Mouse (Mus musculus) thymus, adult 2 months (tissue): Measurements from ENCODE around the gene Tshz3. TPM values are rescaled to one million over a fixed set of nuclear protein-coding genes. Genes with fewer than 3 reads are reported as not detected.

Experiments
- DNase-seq: peaks from one replicate; pipeline ENCODE4 v3.0.0; 2021
- H3K27ac ChIP-seq: fragments of 200-500 bp; 2 replicates; pipeline ENCODE4 v1.5.1; 2012; ENCODE audit warnings: low read length, control low read depth; ENCODE audit not compliant: control insufficient read depth, insufficient read depth
- H3K27me3 ChIP-seq: fragments of 200-500 bp; 2 replicates; pipeline ENCODE4 v1.6.1; 2012; ENCODE audit warnings: mild to moderate bottlenecking, low read length, moderate library complexity, mixed read lengths; ENCODE audit not compliant: control insufficient read depth, insufficient read depth
- H3K36me3 ChIP-seq: fragments of 200-500 bp; 2 replicates; pipeline ENCODE4 v1.6.1; 2012; ENCODE audit warnings: mild to moderate bottlenecking, low read length, moderate library complexity; ENCODE audit not compliant: control insufficient read depth, insufficient read depth
- H3K4me1 ChIP-seq: fragments of 200-500 bp; replicated peaks from 2 replicates; pipeline ENCODE4 v1.6.1; 2012; ENCODE audit warnings: low read length; ENCODE audit not compliant: control insufficient read depth, insufficient read depth
- H3K4me3 ChIP-seq: fragments of 200-500 bp; 2 replicates; pipeline ENCODE4 v1.5.1; 2012; ENCODE audit warnings: mild to moderate bottlenecking, low read length, control low read depth, moderate library complexity; ENCODE audit not compliant: control insufficient read depth, insufficient read depth
- CTCF ChIP-seq: fragments of 200-500 bp; IDR thresholded peaks from 2 replicates; pipeline ENCODE4 v1.5.1; 2012; ENCODE audit warnings: mild to moderate bottlenecking, control low read depth, low read length, moderate library complexity, borderline replicate concordance; ENCODE audit not compliant: control insufficient read depth, poor library complexity, insufficient read depth; ENCODE audit errors: extremely low read depth
- POLR2A ChIP-seq: fragments of 200-500 bp; IDR thresholded peaks from 2 replicates; pipeline ENCODE4 v1.6.1; 2012; ENCODE audit warnings: mild to moderate bottlenecking, low read length, control low read depth, moderate library complexity; ENCODE audit not compliant: control insufficient read depth, poor library complexity, insufficient read depth; ENCODE audit errors: extremely low read depth
- WGBS: fragments of 180-500 bp; shearing (Covaris S2); methylation state at CpG from one replicate; pipeline ENCODE4 v1.1.7; 2018; 5-methylcytosine and 5-hydroxymethylcytosine counted together
- polyA plus RNA-seq: library from polyadenylated mRNA; depleted of rRNA; stranded (reverse); fragments of >200 nt; gene quantifications from 2 replicates; pipeline ENCODE4 v1.2.3, GENCODE M21; 2012

Tshz3 gene
- polyA plus RNA-seq, 1 experiment: 0.44 TPM

DNA sequence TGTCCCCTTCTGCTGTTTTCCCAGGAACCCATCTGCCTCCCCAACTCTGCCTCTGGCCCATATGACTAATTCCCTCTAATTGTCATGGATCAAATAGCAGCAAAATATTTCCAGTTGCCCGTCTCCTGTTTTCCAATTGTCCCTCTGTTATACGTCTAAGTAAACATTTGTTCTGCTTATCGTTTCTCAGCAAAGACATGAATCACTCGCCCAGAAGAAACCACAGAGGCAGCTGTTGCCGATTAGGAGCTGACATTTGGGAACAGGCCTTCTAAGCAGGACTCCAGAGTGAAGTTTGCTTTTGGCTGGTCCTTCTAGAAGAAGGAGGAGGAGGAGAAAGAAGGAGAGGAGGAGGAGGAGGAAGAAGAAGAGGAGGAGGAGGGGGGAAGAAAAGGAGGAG, 30.2 kb upstream of the Tshz3 start:
- Histone ChIP-seq H3K36me3 (no peaks in the 10 kb centered on the region), H3K27ac (no peak overlapping the region; the same call in 1 of the 2 replicates), H3K4me3 (no peak overlapping the region), H3K27me3 (no peaks in the 10 kb centered on the region), H3K4me1 (no peaks in the 10 kb centered on the region)
- 27% methylated on average over 5 of the region's 5 CpGs for WGBS
- no peak for DNase-seq
- TF ChIP-seq CTCF (no peak), POLR2A (no peak)

DNA sequence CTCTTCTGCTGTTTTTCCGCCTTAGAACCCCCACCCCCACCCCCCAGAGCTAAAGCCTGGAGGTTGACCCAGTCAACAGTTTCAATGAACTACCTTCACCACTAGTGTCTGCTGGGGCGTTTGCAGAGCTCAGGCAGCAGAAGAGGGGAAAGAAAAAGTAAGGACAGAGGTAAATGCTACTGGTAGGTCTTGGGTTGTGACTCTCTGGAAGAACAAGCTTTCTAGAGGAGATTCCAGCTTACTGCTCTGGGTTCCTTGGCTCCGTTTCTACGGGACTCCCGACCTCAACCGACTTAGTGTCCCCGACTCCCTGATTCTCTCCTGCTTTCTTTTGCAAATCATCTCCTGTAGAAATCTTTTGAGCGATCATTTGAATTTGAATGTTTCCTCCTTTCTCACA, 19.9 kb upstream of the Tshz3 start:
- Histone ChIP-seq H3K36me3 (no peaks in the 10 kb centered on the region), H3K27me3 (no peaks in the 10 kb centered on the region), H3K4me3 (no peak overlapping the region), H3K4me1 (no peaks in the 10 kb centered on the region), H3K27ac (no peak overlapping the region)
- TF ChIP-seq POLR2A (no peak), CTCF (no peak)
- 53% methylated on average over 8 of the region's 8 CpGs for WGBS
- DNase-seq: no peak

DNA sequence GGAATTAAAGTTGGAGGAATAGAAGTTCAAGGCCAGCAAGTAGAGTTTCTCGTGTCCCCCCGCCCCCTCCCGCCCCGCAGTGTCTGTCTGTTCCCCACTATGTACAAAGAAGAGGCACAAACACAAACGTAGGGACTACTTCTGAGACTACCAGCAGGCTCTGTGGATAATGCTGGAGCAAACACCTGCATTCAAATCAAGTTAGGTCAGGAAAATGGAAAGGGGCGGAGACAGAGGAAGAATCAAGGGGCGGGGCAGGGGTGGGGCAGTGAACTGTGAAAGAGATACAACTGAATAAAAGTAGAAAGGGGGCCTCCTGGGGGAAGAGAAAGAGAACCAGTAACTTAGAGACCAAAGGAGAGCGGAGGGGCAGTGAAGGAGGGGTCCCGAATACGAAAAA, 19.4 kb upstream of the Tshz3 start:
- no peak for DNase-seq
- no peaks in the 10 kb centered on the region for H3K36me3 ChIP-seq
- no peaks in the 10 kb centered on the region for H3K4me1 ChIP-seq
- no peak overlapping the region for H3K4me3 ChIP-seq
- no peaks in the 10 kb centered on the region for H3K27me3 ChIP-seq
- 30% methylated on average over 10 of the region's 10 CpGs for WGBS
- no peak overlapping the region for H3K27ac ChIP-seq
- TF ChIP-seq POLR2A (no peak), CTCF (no peak)

DNA sequence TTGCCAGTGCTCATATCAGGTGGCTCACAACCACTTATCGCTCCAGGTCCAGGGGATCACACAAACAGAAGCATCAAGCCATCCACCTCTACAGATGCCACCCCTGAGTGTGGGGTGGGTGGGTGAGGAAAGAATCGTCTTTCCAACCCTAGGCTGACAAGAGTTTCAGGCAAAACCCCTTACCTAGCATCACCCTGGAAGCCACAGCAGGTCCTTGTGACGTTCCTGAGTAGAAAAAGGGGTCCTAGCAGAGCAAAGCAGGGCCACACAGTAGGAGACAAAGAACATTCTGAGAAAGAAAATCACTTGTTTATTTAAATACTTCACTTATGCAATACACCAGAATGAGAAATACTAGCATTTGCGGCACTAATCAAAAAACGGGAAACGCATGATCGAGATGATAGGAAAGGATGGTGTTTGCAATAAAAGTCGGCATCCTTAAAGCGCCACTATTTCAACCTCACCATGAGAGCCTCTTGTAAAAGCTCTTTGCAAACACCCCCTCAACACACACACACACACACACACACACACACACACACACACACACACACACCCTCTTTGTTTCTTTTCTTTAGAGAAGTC, 18.8 kb upstream of the Tshz3 start:
- WGBS: 5% methylated on average over 9 of the region's 9 CpGs
- TF ChIP-seq POLR2A: no peak
- no peak for TF ChIP-seq CTCF
- DNase-seq: no peak
- Histone ChIP-seq H3K27ac (no peak overlapping the region), H3K36me3 (no peaks in the 10 kb centered on the region), H3K4me1 (no peaks in the 10 kb centered on the region), H3K27me3 (no peaks in the 10 kb centered on the region), H3K4me3 (no peak overlapping the region)

DNA sequence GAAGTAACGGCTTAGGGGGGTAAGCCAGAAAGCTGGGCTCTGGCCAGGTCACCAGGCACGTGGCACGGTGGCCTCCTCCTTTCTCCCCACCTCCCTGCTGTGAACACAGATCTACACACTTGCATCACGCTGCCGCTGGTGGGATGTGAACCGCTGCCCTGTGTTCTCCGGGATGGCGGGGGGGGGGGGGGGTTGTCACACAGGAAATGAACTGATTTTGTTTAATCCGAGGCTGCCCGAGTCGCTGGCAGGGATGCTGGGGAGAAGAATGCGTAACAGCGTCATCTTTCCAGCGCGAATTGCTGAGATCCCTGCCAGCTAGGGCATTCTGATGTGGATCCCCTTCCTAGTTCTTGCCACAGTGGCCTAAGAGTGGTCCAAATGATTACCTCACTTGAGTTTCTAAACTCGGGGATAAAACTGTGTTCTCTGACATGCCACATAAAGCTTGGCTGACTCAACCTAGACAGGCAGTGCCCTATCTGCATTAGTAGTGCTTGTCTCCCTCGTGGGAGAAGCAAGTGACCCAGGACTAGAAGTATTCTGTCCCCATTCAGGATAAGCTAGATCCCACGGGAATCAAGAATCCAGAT, 18.0 kb upstream of the Tshz3 start:
- H3K27me3 ChIP-seq: no peaks in the 10 kb centered on the region
- DNase-seq: no peak
- TF ChIP-seq CTCF: no peak
- TF ChIP-seq POLR2A: no peak
- no peaks in the 10 kb centered on the region for H3K4me1 ChIP-seq
- H3K4me3 ChIP-seq: no peak overlapping the region
- H3K27ac ChIP-seq: no peak overlapping the region
- 7% methylated on average over 18 of the region's 18 CpGs for WGBS
- H3K36me3 ChIP-seq: no peaks in the 10 kb centered on the region

DNA sequence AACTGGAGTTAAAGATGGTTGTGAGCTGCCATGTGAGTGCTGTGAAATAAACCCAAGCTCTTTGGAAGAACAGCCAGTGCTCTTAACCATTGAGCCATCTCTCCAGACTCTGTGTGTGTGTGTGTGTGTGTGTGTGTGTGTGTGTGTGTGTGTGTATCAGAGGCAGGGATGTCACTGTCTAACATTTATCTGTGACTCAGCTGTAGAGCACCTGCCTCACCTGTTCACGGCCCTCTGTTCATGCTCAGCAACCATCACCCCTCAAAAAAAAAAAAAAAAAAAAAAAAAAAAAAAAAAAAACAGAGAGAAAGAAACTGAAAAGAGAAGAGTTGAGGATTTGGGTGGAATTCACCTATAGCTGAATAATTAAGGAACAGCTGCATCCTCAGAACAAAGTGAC, 10.4 kb upstream of the Tshz3 start:
- DNase-seq: no peak

DNA sequence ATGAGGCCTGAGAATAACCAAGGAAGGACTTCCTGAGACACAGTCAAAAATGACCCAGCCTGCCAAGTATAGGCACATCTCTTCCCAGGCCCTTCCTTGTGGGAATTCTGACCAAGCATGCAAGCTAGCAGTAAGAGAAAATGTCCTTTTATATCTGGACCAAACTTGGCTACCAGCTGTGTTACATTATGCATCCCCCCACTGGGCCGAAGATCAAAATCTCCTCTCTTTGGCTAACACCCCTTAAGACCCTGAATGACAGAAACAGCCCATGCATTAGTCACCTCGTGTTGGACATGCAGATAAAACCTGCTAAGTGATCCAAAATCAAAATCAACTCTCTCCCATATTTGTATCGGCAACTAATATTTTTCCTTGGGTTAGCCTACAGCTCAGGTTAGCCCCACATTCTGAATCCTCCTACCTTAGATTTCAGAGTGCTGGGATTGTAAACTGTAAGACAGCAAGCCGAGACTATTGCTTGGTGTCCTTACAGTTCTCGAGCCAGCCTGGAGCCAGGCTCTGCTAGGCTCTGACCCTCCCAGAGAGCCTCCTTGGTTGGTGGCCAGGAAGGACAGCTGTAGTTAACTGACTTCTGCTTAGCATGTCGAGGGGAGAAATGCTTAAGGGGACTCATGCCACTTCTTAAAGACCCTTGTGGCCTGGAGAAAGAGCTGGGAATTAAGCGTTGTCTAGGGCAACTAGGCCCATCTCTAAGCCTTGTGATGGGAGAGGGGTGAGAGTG, 8.7 kb upstream of the Tshz3 start:
- Histone ChIP-seq H3K36me3 (no peaks in the 10 kb centered on the region), H3K27ac (no peak overlapping the region), H3K4me1 (no peaks in the 10 kb centered on the region), H3K27me3 (no peaks in the 10 kb centered on the region; the same call in 1 of the 2 replicates), H3K4me3 (no peak overlapping the region)
- no peak for TF ChIP-seq CTCF
- TF ChIP-seq POLR2A: no peak
- DNase-seq: no peak
- 83% methylated on average over 7 of the region's 7 CpGs for WGBS

More for the DNA sequence above, 10.4 kb upstream of the Tshz3 start:
- WGBS: 83% methylated on average over 1 of the region's 1 CpGs
- H3K4me3 ChIP-seq: no peak overlapping the region
- no peaks in the 10 kb centered on the region for H3K4me1 ChIP-seq
- no peak for TF ChIP-seq CTCF
- TF ChIP-seq POLR2A: no peak
- no peaks in the 10 kb centered on the region for H3K36me3 ChIP-seq
- no peak overlapping the region for H3K27ac ChIP-seq
- no peaks in the 10 kb centered on the region; the same call in 1 of the 2 replicates for H3K27me3 ChIP-seq
